Mouse (Mus musculus) lung, adult 18-20 months (tissue): ENCODE results near the gene Zmynd15.
"Not testable (repeated sequence)": the region's sequence is repeated elsewhere in the genome, so short reads cannot be mapped to it uniquely, and the experiment has no call there.

Experiments used
- DNase-seq, 2 experiments: peaks; one replicate each; pipeline ENCODE4 v3.0.0; 2022; ENCODE audit warnings: mixed read lengths in 2 of 2

Zmynd15 gene

DNA sequence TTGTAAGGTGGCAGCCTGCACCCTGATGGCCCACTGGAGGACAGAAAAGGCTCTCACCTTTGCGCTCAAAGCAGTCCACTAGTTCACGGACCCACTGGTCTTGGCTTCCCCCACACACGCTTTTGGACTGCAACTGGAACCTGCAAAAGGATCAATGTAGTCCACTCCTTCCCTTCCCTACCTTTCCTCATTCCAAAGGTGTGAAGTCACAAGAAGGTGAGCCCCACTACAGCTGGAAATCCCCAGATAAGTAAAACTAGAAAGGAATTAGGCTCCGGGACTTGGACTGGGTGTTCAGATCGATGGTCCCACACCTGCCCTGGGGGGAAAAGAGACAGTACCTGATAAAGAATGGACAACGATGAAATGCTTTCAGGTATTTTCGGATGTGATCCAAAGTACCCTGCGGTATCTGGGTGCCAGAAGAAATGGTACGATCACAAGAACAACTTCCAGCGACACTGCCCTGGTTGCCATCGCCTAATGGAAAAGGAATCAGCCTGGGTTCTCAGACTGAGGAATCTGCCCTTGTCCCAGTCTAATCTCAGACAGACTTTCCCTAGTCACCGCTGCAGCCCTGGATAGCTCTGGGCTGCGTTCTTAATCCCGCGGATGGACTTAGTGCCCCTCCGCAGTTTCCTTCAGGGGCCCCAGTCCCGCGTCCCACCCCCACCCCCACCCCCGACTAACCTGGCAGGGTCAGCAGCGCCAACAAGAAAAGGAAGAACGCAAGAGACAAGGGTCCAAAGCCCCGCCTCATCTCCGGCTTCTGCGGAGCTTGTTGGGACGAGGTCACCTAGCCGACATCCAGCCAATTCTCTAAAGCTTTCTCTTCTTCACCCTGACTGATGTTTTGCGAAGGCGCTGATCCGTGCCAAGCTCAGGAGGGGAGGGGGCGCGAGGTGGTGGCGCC is at the start of gene Zmynd15:
Gene Zmynd15 (plus strand): TSS at position 746 of the 913 bp plus-strand sequence.
- peak in 1 of 2 experiments; percentile 48 for DNase-seq

DNA sequence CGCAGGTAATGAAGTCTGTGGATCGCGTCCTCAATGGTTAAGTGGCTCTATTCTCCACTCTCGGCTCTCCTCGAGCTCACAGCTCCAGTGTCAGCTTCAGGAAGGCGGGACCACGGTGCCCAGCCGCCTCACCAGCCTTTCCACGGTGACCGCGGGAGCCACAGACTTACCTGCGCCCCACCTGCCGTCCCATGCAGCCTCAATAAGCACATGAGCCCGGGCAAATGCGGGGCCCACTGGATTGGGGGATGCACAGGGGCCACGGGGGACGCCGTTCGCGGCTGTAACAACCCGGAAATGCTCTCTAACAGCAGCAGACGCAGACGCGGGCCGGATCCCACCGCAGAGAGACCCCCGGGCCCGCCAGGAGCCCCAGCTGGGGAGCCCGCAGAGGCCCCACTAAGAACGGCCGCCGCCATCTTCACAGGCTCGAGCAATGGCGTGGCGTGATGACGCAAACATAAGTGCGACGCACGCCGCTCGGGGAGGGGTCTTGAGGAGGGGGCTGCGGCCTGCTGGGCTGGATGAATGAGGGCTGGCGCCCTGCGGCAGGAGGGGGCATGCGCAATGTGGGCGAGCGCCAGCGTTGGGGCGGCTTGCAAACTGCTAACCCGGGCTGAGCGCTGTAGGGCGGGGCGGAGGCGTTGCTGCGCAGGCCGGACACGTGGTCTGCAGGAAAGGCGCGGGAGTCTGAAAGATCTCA is 49.5 kb upstream of the Zmynd15 start, which contains the start of gene Pelp1:
Gene Pelp1 (minus strand): TSS at position 438 of the 703 bp plus-strand sequence.
- peak; percentile 85 to 87 for DNase-seq

GRCm38 (mm10) chr11:70410297-70410643 is 49.0 kb upstream of the Zmynd15 start:
- DNase-seq = no peak

DNA sequence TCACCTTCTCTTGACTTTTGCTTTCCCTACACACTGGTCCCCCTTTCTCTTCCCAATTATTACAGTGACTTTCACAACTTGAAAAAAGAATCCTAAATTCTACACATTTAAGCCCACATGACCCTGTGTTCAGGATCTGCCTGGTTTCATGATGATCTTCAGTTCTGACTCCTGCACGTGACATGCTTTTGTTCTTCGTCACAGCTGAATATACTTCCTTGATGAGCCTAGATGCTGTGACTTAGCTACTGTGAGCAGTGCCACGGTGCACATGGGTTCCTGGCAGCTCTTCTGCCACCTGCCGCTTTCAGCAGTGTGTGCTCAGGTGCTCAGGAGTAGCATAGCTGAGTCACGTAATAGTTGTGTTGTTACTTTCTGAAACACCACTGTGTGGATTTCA is 46.6 kb upstream of the Zmynd15 start:
- no peak for DNase-seq

GRCm38 (mm10) chr11:70413961-70414360 is 45.3 kb upstream of the Zmynd15 start:
- DNase-seq = peak; percentile 55 to 72

GRCm38 (mm10) chr11:70418199-70418598 is 41.0 kb upstream of the Zmynd15 start:
- DNase-seq = no peak

DNA sequence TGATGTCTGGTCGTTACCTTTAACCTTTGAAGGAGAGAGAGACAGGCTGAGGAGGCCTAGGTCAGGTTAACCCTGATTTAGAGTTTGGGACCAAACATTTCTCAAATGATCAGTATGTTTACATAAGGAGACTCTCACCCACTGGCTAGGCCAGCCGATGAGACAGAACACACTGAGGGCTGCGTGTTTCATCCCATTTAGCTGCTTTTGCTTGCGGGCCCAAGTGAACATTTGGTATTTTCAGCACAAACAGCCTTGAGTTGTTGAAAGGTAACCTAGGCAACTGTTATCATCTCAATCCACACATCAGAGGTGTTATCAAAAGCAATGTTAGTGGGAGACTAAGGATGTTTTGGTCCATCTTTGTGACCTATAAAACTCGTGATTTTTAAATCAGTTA is 39.7 kb upstream of the Zmynd15 start:
- DNase-seq = no peak

- DNase-seq = not testable (repeated sequence)
Observed at GRCm38 (mm10) chr11:70426598-70426997, 32.6 kb upstream of the Zmynd15 start.

DNA sequence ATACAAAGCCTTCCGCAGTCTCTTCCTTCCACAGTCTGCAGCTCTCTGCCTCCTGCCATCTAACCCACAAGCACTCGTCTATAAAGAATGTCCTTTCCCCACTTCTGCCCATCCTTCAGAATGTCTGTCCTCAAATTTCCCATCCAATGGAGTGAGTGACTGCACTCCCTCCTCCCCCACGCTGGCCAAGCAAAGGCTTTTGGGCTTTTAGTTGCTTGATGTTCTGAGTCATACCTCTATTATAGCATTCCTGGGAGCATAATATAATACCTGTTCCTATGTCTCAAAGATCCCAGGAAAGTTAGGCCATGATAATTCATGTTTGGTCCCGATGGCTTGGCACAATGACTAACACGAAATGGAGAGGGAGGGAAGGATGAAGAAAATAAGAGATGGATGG is 27.7 kb upstream of the Zmynd15 start:
- no peak for DNase-seq

- peak; percentile 99 for DNase-seq
Observed at GRCm38 (mm10) chr11:70432048-70432894, 27.0 kb upstream of the Zmynd15 start, which contains the start of gene Arrb2. Gene Arrb2, plus strand, starts transcription at chr11:70432635.

GRCm38 (mm10) chr11:70432895-70433568 is 26.2 kb upstream of the Zmynd15 start:
- no peak for DNase-seq

DNA sequence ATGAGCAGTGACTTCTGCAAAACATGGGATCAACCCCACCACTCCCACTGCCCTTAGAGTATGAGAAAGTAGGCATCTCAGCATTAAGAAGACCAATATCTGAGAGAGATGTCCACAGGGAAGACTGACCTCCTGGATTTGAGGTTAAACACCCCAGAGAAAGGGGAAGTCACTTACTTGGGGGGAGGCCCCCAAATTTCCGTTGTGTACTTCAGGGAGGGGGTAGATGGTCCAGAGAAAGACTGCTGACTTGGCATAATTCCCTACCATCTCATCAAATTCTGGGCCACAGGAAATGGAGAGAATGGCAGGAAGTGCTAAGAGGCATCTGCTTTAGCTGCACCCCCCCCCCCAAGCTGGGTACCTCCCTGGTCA is 25.7 kb upstream of the Zmynd15 start:
- no peak for DNase-seq

- DNase-seq = no peak
Observed at GRCm38 (mm10) chr11:70433951-70434350, 25.3 kb upstream of the Zmynd15 start.

- DNase-seq = no peak
Observed at GRCm38 (mm10) chr11:70435476-70435875, 23.8 kb upstream of the Zmynd15 start.

- no peak for DNase-seq
Observed at GRCm38 (mm10) chr11:70437426-70437825, 21.8 kb upstream of the Zmynd15 start.

DNA sequence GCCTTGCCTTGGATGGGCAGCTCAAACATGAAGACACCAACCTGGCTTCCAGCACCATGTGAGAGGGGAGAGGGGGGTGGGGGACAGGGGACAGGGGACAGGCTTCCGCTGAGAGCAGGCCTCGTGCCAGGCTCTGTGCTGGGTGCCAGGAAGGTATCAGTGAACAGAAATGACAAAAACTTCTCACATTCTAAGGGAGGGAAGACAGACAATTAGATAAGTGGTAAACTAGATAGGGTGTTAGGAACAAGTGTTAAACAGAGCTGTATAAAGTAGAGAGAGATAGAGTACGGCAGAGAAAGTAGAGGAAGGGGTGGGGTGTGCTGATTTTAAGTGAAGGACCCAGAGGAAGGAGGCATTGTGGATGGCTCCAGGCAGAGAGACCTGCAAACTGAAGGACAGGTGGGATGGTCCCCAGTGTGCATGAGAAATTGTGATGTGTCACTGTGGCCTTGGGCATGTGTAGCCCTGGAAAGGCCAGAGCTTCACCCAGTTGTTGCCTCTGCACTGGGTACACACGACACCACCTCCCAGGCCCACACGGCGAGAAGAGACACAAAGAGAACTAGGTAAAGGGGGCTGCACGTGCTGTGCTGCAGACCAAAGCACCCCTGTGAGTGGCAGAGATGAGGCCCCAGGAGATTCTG is 20.4 kb upstream of the Zmynd15 start:
- DNase-seq = no peak

- DNase-seq = peak; percentile 26 to 29
Observed at GRCm38 (mm10) chr11:70440637-70441036, 18.6 kb upstream of the Zmynd15 start.

- no peak for DNase-seq
Observed at GRCm38 (mm10) chr11:70441882-70442281, 17.4 kb upstream of the Zmynd15 start.

GRCm38 (mm10) chr11:70443964-70444363 is 15.3 kb upstream of the Zmynd15 start:
- DNase-seq = no peak

DNA sequence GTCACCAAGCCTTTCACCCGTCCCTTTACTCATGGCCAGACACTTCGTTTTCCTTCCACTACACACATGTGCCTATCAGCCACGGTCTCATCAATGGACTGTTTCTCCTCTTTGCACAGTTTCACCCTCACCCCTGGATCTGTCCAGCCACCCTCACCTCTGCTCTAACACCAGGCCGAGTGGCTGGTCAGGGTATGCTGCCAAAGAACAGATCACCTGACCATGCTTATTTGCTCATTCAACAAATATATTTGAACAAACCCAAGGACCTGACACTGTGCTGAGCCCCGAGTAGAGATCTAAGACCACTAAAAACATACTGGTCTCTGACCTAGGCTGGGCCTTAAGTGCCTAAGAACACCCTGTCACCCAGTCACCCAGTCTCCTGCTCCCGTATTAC is 14.6 kb upstream of the Zmynd15 start:
- DNase-seq = peak; percentile 55 to 76

- DNase-seq = no peak
Observed at GRCm38 (mm10) chr11:70446756-70447155, 12.5 kb upstream of the Zmynd15 start.

DNA sequence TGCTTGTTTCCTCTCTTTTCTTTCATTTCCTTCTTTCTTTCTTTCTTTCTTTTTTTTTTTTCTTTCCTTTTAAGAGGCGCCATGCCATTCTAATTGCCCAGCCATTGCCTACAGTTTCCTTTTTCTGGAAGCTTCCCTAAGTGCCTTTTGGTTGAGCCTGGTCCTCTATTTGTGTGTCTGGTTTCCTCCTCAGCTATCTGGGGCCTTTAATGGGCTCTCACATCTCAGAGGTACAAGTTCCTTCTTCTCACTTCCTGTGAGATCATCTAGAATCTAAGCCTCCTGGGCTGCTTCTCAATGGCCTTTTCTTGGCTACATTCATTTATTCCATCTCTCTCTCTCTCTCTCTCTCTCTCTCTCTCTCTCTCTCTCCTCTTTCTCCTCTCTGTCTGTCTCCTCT is 11.9 kb upstream of the Zmynd15 start:
- no peak for DNase-seq
